Comparison of ENCODE assay signal across 22 mouse cellular contexts in the genomic region with DNA sequence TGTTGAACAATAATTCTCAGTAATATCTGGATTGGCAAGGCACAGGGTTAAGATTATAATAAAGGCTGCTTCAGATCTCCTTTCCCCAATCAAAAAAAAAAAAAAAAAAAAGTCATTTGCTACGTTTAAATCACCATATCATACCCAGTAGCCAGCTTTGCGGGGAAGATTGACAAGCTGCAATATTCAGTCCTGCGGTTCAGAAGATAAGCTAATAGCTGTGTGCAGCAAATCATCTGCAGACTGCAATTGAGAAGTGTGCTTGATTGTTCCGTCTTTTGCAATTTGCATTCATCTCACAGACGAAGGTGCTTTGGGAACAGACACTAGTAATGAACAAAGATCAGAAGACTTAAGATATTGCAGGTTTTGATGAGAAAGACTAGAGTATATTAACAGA.
DNase-seq lines count a peak whose midpoint lies in the region; ATAC-seq and TF ChIP-seq lines count a peak whose summit lies in the region.
"Had no signal": no experiment of that assay in that cellular context is flagged by ENCODE, and none has a peak within 500 bp of the region (broad histone marks: within the 10 kb centered on the region; RNA-seq: fewer than 3 reads in every experiment).

No protein-coding gene starts in this region.

- peak; percentile 43; the same call in 1 of the 2 replicates for ATAC-seq in hindbrain, embryonic 12.5 days (ENCODE audit: low FRiP score)
- ATAC-seq in hindbrain, embryonic 13.5 days (ENCODE audit: low FRiP score): no peak; the same call in 1 of the 2 replicates
- ATAC-seq in hindbrain, postnatal 0 days: no peak
- ATAC-seq in midbrain, postnatal 0 days (ENCODE audit: low FRiP score): peak; percentile 54; the same call in 1 of the 2 replicates
- ATAC-seq: activated CD4-positive, CD25-positive, alpha-beta regulatory T cell, adult 4 months had no signal

- no peak overlapping the region for H3K4me3 ChIP-seq in hindbrain, embryonic 12.5 days
- no peak overlapping the region for H3K4me3 ChIP-seq in hindbrain, embryonic 13.5 days
- H3K4me3 ChIP-seq in hindbrain, postnatal 0 days (ENCODE audit: low read length): no peak overlapping the region
- no peak overlapping the region for H3K4me3 ChIP-seq in midbrain, postnatal 0 days (ENCODE audit: low read depth, low read length)
- H3K4me3 ChIP-seq: kidney, embryonic 15.5 days; left cerebral cortex, adult 2 months; liver, embryonic 13.5 days; stomach, embryonic 15.5 days had no signal

- TF ChIP-seq CTCF in hindbrain, postnatal 0 days (IDR thresholded peaks at IDR 0.05; ENCODE audit: low read depth): no peak
- TF ChIP-seq CTCF in midbrain, postnatal 0 days (IDR thresholded peaks at IDR 0.05): no peak

- DNase-seq in brain, embryonic 18.5 days (ENCODE audit: low read depth, low spot score): peak; percentile 8
- DNase-seq in hindbrain, postnatal 0 days (ENCODE audit: low spot score): peak; percentile 38
- DNase-seq in midbrain, postnatal 0 days (ENCODE audit: low spot score): peak; percentile 40
- no peak for DNase-seq in spleen, postnatal 10 days (ENCODE audit: low spot score in 2 of 2)
- no peak for DNase-seq in layer of hippocampus, postnatal 25 days (ENCODE audit: extremely low spot score in 1 of 2, low spot score in 1 of 2)
- DNase-seq: adrenal gland, postnatal 10 days; cerebellum, adult 9-10 months; gastrocnemius, postnatal 14 days; heart, adult 11 months; kidney, adult 11 months; kidney, postnatal 36 days; liver, embryonic 13.5 days; lung, embryonic 14.5 days; thymus, adult 18-20 months; thymus, postnatal 4 days had no signal

- no peak overlapping the region for H3K9ac ChIP-seq in hindbrain, embryonic 12.5 days
- no peak overlapping the region for H3K9ac ChIP-seq in hindbrain, embryonic 13.5 days
- H3K9ac ChIP-seq in hindbrain, postnatal 0 days (replicated peaks; ENCODE audit: low read length): no peak overlapping the region
- H3K9ac ChIP-seq in midbrain, postnatal 0 days (replicated peaks; ENCODE audit: low read length, poor library complexity, severe bottlenecking): no peak overlapping the region
- H3K9ac ChIP-seq: kidney, embryonic 15.5 days; liver, embryonic 13.5 days; lung, embryonic 14.5 days; stomach, embryonic 15.5 days had no signal

- no peak overlapping the region for H3K27ac ChIP-seq in hindbrain, embryonic 12.5 days
- no peak overlapping the region for H3K27ac ChIP-seq in hindbrain, embryonic 13.5 days
- no peak overlapping the region for H3K27ac ChIP-seq in hindbrain, postnatal 0 days
- no peak overlapping the region for H3K27ac ChIP-seq in midbrain, postnatal 0 days (ENCODE audit: low read depth, low read length)
- H3K27ac ChIP-seq: kidney, embryonic 15.5 days; left cerebral cortex, adult 2 months; liver, embryonic 13.5 days; stomach, embryonic 15.5 days had no signal

- no peak overlapping the region for H3K4me2 ChIP-seq in hindbrain, embryonic 12.5 days (replicated peaks)
- H3K4me2 ChIP-seq in hindbrain, embryonic 13.5 days: no peak overlapping the region
- no peak overlapping the region for H3K4me2 ChIP-seq in hindbrain, postnatal 0 days (ENCODE audit: low read depth, low read length)
- no peak overlapping the region for H3K4me2 ChIP-seq in midbrain, postnatal 0 days (ENCODE audit: low read depth, low read length, poor library complexity, severe bottlenecking)
- H3K4me2 ChIP-seq: heart, embryonic 11.5 days; kidney, embryonic 15.5 days; liver, embryonic 13.5 days; lung, embryonic 14.5 days; stomach, embryonic 15.5 days had no signal

- H3K27me3 ChIP-seq in hindbrain, embryonic 12.5 days: no peaks in the 10 kb centered on the region
- H3K27me3 ChIP-seq in hindbrain, embryonic 13.5 days: no peaks in the 10 kb centered on the region
- no peaks in the 10 kb centered on the region for H3K27me3 ChIP-seq in hindbrain, postnatal 0 days (ENCODE audit: insufficient read depth, low read length)
- no peaks in the 10 kb centered on the region for H3K27me3 ChIP-seq in midbrain, postnatal 0 days (ENCODE audit: insufficient read depth, low read length)
- H3K27me3 ChIP-seq: kidney, embryonic 15.5 days; liver, embryonic 13.5 days; stomach, embryonic 15.5 days had no signal

- no peaks in the 10 kb centered on the region for H3K36me3 ChIP-seq in hindbrain, embryonic 12.5 days
- H3K36me3 ChIP-seq in hindbrain, embryonic 13.5 days: no peaks in the 10 kb centered on the region
- H3K36me3 ChIP-seq in hindbrain, postnatal 0 days (ENCODE audit: insufficient read depth, low read length): no peaks in the 10 kb centered on the region
- no peaks in the 10 kb centered on the region for H3K36me3 ChIP-seq in midbrain, postnatal 0 days (ENCODE audit: insufficient read depth, low read length)
- H3K36me3 ChIP-seq: kidney, embryonic 15.5 days; liver, embryonic 13.5 days; stomach, embryonic 15.5 days had no signal

- H3K4me1 ChIP-seq in hindbrain, embryonic 12.5 days: no peaks in the 10 kb centered on the region
- H3K4me1 ChIP-seq in hindbrain, embryonic 13.5 days (replicated peaks): no peaks in the 10 kb centered on the region
- H3K4me1 ChIP-seq in hindbrain, postnatal 0 days (ENCODE audit: insufficient read depth, low read length): no peaks in the 10 kb centered on the region
- H3K4me1 ChIP-seq in midbrain, postnatal 0 days (ENCODE audit: insufficient read depth, low read length): no peaks in the 10 kb centered on the region
- H3K4me1 ChIP-seq: kidney, embryonic 15.5 days; liver, embryonic 13.5 days; stomach, embryonic 15.5 days had no signal

- no peaks in the 10 kb centered on the region for H3K9me3 ChIP-seq in hindbrain, embryonic 12.5 days (replicated peaks)
- no peaks in the 10 kb centered on the region for H3K9me3 ChIP-seq in hindbrain, embryonic 13.5 days
- H3K9me3 ChIP-seq in hindbrain, postnatal 0 days (ENCODE audit: low read length): no peaks in the 10 kb centered on the region
- no peaks in the 10 kb centered on the region for H3K9me3 ChIP-seq in midbrain, postnatal 0 days (ENCODE audit: low read length)
- H3K9me3 ChIP-seq: kidney, embryonic 15.5 days; liver, embryonic 13.5 days; stomach, embryonic 15.5 days had no signal

- WGBS in hindbrain, embryonic 12.5 days: 75% methylated on average over 5 of the region's 5 CpGs
- 59% methylated on average over 5 of the region's 5 CpGs for WGBS in hindbrain, embryonic 13.5 days
- WGBS in hindbrain, postnatal 0 days: 45% methylated on average over 5 of the region's 5 CpGs
- WGBS in midbrain, postnatal 0 days: 34% methylated on average over 5 of the region's 5 CpGs

Comparison
In these comparisons a context has a peak if more than half of its experiments do, and no peak if none do; other contexts are left out.
1. ATAC-seq: peak in hindbrain, embryonic 12.5 days (single experiment) and midbrain, postnatal 0 days (single experiment); none in hindbrain, embryonic 13.5 days (single experiment) and hindbrain, postnatal 0 days (single experiment).
2. DNase-seq: peak in brain, embryonic 18.5 days (single experiment), hindbrain, postnatal 0 days (single experiment) and midbrain, postnatal 0 days (single experiment); none in spleen, postnatal 10 days (0 of 2) and layer of hippocampus, postnatal 25 days (0 of 2).